Mouse (Mus musculus): ENCODE measurements at regions not wholly inside any gene's neighbourhood (a gene's known extent, or its start where the extent isn't known, plus 50 kb on each side); places are given as distances from the start of the nearest gene placed in this dataset.
A peak's percentile ranks its signal among the peaks of the same experiment; 100 is the strongest.

DNA sequence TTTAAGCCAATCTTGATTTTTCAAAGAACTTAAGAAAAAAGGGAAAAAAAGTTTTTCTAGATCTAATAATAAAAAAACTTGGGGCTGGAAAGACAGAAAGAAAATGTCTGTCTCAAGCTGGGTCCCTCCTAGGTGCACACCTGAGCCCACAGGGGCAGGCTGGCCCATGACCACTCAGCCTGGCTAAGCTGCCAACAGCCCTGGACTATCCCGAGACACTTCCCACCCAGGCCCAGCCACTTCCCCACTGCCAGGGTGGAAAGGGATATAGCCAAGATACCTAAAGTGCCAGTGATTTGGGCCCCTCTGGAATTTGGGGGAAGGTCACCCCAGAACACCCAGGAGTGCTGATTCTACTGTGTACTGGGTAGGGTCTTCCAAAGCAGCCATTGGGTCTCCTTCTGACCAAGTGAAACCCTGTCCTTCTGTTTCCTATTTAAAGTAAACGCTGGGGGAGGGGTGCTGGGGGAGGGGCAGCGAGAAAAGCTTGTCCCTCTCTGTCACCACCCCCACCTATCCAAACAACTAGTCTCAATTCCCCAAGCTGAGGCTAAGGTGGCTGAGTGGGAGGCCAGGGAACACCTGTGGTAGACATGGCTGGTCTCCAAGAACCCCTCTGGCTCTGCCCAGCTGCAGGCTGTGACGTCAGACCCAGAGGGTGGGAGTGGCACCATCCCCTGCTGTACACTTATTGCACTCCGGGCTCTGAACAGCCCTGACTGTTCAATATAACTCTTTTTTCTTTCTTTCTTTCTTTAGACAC lies 62.6 kb downstream of the Mcfd2 start:
- DNase-seq (ENCODE audit: low read depth, low spot score): peak; percentile 36

DNA sequence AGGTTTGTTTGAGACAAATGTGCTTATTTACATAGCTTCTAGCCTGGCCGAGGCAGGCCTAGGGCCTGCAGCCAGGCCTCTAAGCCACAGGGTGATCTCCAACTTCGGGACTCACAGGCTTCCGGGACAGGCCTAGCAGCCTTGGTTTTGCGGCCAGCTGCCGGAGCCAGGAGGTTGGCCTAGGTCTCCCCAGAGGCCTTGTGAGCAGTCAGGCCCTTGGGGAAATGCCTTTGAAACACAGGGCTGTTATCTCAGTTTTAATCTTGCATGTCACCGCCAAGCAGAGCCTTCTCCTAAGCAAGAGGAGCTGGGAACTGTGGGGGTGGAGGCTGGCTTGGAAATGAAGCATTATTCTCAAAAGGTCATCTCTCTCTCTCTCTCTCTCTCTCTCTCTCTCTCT lies 63.2 kb downstream of the Mcfd2 start:
- no peak for DNase-seq (ENCODE audit: low read depth, low spot score)

DNA sequence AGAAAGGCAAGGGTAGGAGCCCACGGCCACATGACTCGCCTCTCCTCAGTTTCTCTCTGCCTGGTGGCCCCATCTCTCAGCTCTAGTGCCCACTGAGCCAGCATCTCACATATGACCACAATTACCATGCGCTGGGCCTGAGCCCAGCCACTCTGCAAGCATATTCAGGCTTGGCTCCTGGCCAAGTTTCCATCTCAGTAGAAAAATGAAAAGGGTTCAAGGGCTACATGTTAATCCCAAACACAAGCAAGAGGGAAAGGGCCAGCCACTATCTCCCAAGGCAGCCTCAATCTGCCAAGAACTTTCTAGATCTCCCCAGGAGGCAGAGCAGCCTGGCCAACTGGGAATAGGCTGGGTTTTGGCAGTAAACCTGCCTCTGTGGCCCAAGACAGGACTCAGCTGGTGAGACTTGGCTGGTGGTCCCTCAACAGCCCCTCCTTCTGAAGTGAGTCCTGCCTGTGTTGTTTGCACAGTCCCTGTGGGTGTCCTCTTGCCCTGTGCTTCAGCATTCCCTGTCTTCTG lies 65.0 kb downstream of the Mcfd2 start:
- DNase-seq (ENCODE audit: low read depth, low spot score): no peak

DNA sequence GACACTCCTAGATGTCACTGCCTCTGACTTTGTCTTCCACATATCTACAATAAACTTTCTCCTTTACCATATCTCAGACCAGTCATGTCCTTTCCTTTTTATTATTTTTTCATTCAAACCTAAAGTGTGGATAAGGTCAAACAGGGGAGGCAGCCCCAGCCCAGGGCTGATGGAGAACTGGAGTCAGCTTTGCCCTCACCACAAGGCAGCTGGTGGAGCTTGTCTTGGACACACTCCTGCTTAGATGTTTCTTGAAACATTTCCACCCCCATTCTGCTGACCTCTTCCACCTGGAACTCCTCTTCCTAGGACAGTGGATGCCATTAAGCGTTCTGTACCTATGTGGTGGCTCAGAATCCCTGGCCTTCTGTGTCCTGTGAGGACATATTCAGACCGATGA lies 65.6 kb downstream of the Mcfd2 start:
- DNase-seq (ENCODE audit: low read depth, low spot score): no peak

DNA sequence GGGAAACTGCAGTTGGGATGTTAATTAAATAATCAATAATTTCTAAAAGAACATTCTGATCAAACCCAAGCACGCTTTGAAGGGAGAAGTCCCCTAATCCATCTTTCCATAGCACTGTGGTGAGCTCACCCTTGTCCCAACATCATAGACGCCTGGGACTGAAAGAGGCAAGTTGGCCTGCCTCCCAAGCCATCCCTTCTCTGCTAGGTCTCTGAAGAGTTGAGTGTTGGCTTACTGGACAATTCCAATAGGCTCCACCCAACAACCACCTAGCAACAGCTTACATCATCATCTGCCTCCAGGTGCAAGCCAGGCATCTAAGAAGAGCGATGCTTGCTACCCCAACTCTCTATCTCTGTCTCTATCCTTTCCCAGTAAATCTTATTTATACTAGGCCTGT lies 66.6 kb downstream of the Mcfd2 start:
- no peak for DNase-seq (ENCODE audit: low read depth, low spot score)

DNA sequence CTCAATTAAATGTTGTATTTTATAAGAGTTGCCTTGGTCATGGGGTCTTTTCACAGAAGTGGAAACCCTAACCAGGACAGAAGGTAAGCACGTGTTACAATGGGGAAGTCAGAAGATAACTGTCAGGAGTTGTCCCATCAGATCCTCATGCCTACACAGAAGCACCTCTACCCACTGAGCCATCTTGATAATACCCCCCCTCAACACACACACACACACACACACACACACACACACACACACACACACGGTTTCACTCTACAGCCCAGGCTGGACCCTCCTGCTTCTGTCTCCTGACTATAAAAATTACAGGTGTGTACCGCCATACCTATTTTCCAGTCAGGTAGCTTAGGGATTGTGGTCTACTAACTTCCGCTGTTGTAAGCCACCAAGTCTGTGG lies 68.3 kb downstream of the Mcfd2 start:
- no peak for DNase-seq (ENCODE audit: low read depth, low spot score)

DNA sequence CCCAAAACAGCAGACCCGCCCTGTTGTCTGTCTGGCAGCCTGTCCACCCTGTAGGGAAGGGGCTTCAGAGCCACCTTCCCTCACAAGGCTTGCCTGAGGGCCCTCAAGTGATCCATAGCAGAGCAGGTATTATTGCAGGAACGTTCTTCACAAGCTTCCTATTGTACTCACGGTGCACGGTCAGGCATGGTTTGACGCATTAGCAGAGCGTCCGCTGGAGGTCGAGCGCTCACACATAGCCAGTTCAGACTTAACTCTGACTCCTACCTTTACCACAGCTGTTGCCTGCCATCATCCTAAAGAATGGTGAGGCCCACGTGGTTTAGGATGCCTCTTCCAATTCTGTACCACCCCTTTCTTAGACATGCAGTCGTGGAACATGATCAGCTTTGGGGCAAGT lies 71.1 kb downstream of the Mcfd2 start:
- no peak for DNase-seq (ENCODE audit: low read depth, low spot score)

DNA sequence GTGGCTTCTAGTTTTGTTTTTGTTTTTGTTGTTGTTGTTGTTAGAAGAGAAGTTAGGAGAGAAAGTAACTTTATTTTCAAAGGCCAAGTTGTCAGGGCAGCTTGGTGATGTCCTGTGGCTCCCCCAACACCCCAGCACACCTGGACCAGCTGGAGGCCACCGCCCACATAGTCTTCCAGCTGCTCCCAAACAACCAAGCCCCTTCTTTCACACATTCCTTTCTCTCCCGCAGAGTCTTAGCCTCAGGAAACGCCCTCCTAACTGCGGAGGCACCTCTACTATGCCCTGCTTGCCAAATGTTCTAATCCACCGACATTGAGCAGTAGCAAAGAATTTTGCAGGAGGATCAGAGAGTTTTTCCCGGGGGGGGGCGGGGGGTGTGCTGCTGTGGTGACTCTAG lies 72.3 kb downstream of the Mcfd2 start:
- no peak for DNase-seq (ENCODE audit: low read depth, low spot score)

DNA sequence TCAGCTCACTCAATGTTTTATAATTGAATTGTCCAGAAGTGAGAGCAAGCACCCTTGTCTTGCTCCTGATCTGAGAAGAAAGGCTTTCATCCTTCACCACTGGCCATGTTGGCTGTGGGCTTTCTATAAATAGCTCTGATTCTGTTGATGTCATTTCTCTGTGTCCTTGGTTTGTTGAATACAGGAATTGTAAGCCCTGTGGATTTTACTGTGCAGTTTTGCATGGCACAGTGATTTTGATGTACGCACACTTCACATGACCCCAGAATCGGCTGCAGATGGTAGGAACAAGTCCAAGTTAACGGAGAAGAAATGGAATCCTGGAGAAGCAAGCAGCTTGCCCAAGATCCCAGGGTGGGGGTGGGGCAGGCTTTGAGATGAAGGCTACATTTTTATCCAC lies 76.1 kb downstream of the Mcfd2 start:
- DNase-seq (ENCODE audit: low read depth, low spot score): no peak

All from A20 (cell line).